Mouse (Mus musculus): Measurements from ENCODE around the gene Pacrg. TPM values are rescaled to one million over a fixed set of nuclear protein-coding genes. Genes with fewer than 3 reads are reported as not detected.

Pacrg gene
- polyA plus RNA-seq, 1 experiment from 2014 or later: 18.4 TPM

DNA sequence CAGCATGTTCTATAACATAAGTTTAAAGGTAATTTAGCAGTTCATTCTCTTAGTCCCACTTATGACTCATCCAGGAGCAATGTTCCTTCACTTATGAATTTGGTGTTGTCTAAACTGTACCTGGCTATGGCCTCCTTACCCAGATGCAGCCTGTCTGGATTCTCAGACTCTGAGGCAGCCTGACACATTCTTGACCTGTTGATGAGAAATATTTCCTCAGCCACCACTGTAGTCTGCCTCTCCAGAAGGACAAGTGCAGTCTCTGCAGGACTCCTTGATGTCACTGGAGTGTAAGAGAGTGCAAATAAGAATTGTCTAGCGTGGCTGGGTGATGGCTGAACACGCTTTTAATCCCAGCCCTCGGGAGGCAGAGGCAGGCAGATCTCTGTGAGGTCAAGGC is 373.0 kb downstream of the Pacrg start:
- Histone ChIP-seq H3K4me3 (ENCODE audit: low read depth, low read length) (no peak overlapping the region), H3K36me3 (ENCODE audit: control insufficient read depth, insufficient read depth, low read length) (no peaks in the 10 kb centered on the region), H3K9ac (replicated peaks; ENCODE audit: low read depth, low read length) (no peak overlapping the region), H3K9me3 (ENCODE audit: control insufficient read depth, low read length) (no peaks in the 10 kb centered on the region), H3K4me1 (ENCODE audit: control insufficient read depth, insufficient read depth, low read length) (no peaks in the 10 kb centered on the region), H3K4me2 (ENCODE audit: low read depth, low read length) (no peak overlapping the region), H3K27me3 (ENCODE audit: control insufficient read depth, insufficient read depth, low read length) (no peaks in the 10 kb centered on the region), H3K27ac (ENCODE audit: low read depth, low read length) (no peak overlapping the region)
- WGBS: 88% methylated on average over 3 of the region's 3 CpGs
- no peak for ATAC-seq (ENCODE audit: low read depth)

DNA sequence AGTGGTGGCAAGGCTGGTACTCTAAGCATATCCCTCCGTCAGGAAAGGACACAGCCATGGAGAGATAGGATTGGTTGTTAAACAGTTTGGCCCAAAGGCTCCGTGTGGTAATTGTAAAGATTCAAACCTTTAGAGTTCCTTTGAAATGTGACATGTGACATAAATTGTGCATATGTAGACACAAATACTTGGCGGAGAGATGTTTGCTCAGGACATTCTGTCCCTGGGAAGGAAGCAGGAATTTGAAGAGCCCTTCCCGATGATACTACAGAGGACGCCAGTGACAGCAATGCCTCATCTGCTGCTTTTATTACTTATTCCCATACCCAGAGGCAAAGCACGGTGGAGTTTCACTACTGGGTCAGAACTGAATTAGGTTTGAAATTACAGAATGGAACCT is 374.6 kb downstream of the Pacrg start:
- H3K27me3 ChIP-seq (ENCODE audit: control insufficient read depth, insufficient read depth, low read length): no peaks in the 10 kb centered on the region
- H3K4me1 ChIP-seq (ENCODE audit: control insufficient read depth, insufficient read depth, low read length): no peaks in the 10 kb centered on the region
- 80% methylated on average over 6 of the region's 6 CpGs for WGBS
- H3K9ac ChIP-seq (replicated peaks; ENCODE audit: low read depth, low read length): no peak overlapping the region
- H3K4me3 ChIP-seq (ENCODE audit: low read depth, low read length): no peak overlapping the region
- no peak for ATAC-seq (ENCODE audit: low read depth)
- H3K36me3 ChIP-seq (ENCODE audit: control insufficient read depth, insufficient read depth, low read length): no peaks in the 10 kb centered on the region
- no peak overlapping the region for H3K27ac ChIP-seq (ENCODE audit: low read depth, low read length)
- no peaks in the 10 kb centered on the region for H3K9me3 ChIP-seq (ENCODE audit: control insufficient read depth, low read length)
- no peak overlapping the region for H3K4me2 ChIP-seq (ENCODE audit: low read depth, low read length)

DNA sequence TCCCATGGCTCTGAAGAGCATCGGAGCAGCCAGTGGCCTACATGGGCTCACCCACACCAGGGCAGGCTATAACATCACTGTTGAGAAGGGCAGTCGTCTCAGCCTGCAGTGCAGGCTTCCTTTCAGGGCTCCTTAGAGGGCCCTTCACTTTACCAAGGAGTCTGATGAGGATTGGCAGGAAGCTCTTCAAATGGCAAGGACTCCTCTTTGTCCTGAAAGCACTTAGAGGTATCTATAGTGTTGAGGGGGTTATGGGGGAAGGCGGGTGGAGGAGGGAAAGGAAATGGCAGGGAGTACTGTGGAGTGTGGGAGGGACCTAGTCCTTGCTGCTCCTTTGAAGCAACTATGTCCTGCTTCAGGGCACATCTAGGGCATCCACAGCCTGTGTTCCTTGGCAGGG is 375.4 kb downstream of the Pacrg start:
- no peak for ATAC-seq (ENCODE audit: low read depth)
- Histone ChIP-seq H3K27me3 (ENCODE audit: control insufficient read depth, insufficient read depth, low read length) (no peaks in the 10 kb centered on the region), H3K4me2 (ENCODE audit: low read depth, low read length) (no peak overlapping the region), H3K9ac (replicated peaks; ENCODE audit: low read depth, low read length) (no peak overlapping the region), H3K4me1 (ENCODE audit: control insufficient read depth, insufficient read depth, low read length) (no peaks in the 10 kb centered on the region), H3K9me3 (ENCODE audit: control insufficient read depth, low read length) (no peaks in the 10 kb centered on the region), H3K4me3 (ENCODE audit: low read depth, low read length) (no peak overlapping the region), H3K27ac (ENCODE audit: low read depth, low read length) (no peak overlapping the region), H3K36me3 (ENCODE audit: control insufficient read depth, insufficient read depth, low read length) (no peaks in the 10 kb centered on the region)
- 52% methylated on average over 3 of the region's 3 CpGs for WGBS

DNA sequence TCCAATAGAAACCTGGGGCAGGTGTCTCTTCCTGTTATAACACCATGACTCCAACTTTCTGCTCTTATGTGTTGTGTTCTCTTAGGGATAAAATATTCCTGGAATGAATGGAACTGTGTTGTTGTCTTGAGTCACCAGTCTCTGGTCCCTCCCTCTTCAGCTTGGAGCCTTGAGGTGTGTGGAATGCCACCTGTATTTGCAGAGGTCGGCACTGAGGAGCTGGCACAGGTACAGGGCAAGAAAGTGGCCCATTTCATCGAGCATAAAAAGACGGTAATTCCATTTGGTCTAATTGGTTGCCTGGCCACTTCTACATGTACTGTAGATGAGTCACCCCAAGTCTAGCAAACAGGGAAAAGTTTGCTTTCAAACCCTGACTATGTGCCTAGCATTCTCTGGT is 376.5 kb downstream of the Pacrg start:
- no peaks in the 10 kb centered on the region for H3K9me3 ChIP-seq (ENCODE audit: control insufficient read depth, low read length)
- 92% methylated on average over 3 of the region's 3 CpGs for WGBS
- H3K27me3 ChIP-seq (ENCODE audit: control insufficient read depth, insufficient read depth, low read length): no peaks in the 10 kb centered on the region
- H3K36me3 ChIP-seq (ENCODE audit: control insufficient read depth, insufficient read depth, low read length): no peaks in the 10 kb centered on the region
- no peak overlapping the region for H3K9ac ChIP-seq (replicated peaks; ENCODE audit: low read depth, low read length)
- ATAC-seq (ENCODE audit: low read depth): no peak
- no peaks in the 10 kb centered on the region for H3K4me1 ChIP-seq (ENCODE audit: control insufficient read depth, insufficient read depth, low read length)
- H3K4me3 ChIP-seq (ENCODE audit: low read depth, low read length): no peak overlapping the region
- no peak overlapping the region for H3K27ac ChIP-seq (ENCODE audit: low read depth, low read length)
- H3K4me2 ChIP-seq (ENCODE audit: low read depth, low read length): no peak overlapping the region

DNA sequence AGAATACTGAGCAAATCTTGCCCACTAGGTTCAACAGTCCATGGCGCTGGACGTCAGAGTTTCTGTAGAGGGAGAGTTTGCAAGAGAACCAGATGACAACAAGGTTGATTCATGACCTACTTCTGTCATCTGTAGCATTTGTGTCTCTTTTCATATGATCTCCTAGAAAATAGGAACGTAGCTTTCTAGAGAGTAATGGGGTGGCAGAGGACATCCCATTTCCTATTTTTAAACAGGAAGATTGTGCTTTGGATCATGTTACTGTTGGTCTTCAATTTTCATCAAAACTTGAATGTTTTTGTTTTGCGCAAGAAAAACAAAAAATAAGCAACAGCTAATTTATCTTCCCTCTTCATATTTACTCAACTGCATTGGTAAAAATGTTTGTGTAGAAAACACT is 379.2 kb downstream of the Pacrg start:
- no peaks in the 10 kb centered on the region for H3K27me3 ChIP-seq (ENCODE audit: control insufficient read depth, insufficient read depth, low read length)
- no peak overlapping the region for H3K4me3 ChIP-seq (ENCODE audit: low read depth, low read length)
- peaks cover 6% of the 10 kb centered on the region; the same call in 1 of the 2 replicates for H3K4me1 ChIP-seq (ENCODE audit: control insufficient read depth, insufficient read depth, low read length)
- ATAC-seq (ENCODE audit: low read depth): no peak
- H3K9ac ChIP-seq (replicated peaks; ENCODE audit: low read depth, low read length): no peak overlapping the region
- H3K27ac ChIP-seq (ENCODE audit: low read depth, low read length): no peak overlapping the region
- no peaks in the 10 kb centered on the region for H3K36me3 ChIP-seq (ENCODE audit: control insufficient read depth, insufficient read depth, low read length)
- no peak overlapping the region for H3K4me2 ChIP-seq (ENCODE audit: low read depth, low read length)
- no peaks in the 10 kb centered on the region for H3K9me3 ChIP-seq (ENCODE audit: control insufficient read depth, low read length)
- 90% methylated on average over 4 of the region's 4 CpGs for WGBS

DNA sequence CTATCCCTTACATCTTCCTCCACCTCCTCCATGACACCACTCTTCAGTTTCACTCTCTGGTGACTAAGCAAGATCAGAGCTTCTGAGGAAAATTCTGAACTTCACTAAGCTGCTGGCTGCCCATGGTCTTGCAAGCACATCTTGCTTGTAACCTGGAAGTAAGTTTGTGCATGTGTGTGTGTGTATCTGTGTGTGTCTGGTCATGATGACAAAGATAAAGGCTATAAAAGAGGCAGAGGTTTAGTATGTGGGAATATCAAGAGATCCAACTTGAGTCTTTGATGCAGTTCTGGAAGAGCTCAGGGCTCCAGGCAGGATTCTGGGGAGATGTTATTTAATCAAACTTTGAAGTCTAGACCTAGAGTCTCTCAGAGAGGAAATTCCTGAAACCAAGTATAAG is 381.4 kb downstream of the Pacrg start:
- no peaks in the 10 kb centered on the region for H3K27me3 ChIP-seq (ENCODE audit: control insufficient read depth, insufficient read depth, low read length)
- H3K9me3 ChIP-seq (ENCODE audit: control insufficient read depth, low read length): no peaks in the 10 kb centered on the region
- no peaks in the 10 kb centered on the region for H3K36me3 ChIP-seq (ENCODE audit: control insufficient read depth, insufficient read depth, low read length)
- H3K9ac ChIP-seq (replicated peaks; ENCODE audit: low read depth, low read length): no peak overlapping the region
- H3K4me3 ChIP-seq (ENCODE audit: low read depth, low read length): no peak overlapping the region
- H3K4me1 ChIP-seq (ENCODE audit: control insufficient read depth, insufficient read depth, low read length): peaks cover 6% of the 10 kb centered on the region; the same call in 1 of the 2 replicates
- no peak overlapping the region for H3K4me2 ChIP-seq (ENCODE audit: low read depth, low read length)
- ATAC-seq (ENCODE audit: low read depth): no peak
- H3K27ac ChIP-seq (ENCODE audit: low read depth, low read length): no peak overlapping the region

DNA sequence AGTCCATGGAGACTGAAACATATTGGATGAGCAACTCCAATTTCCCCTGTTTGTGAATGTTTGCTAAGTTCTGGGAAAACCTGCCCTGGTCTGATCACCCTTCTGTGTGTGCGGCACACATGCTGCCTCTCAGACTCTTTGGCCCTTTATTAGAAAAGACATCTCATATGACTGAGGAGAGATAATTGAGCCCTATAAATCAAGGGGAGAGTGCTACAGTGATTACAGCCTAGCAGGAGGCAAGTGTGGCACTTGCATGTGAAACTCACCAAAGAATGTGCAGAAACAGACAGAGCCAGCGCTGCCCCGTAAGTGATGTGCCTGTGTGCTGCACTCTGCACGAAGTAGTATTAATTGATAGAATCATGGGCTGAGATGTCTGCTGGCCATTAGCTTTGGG is 383.7 kb downstream of the Pacrg start:
- Histone ChIP-seq H3K27me3 (ENCODE audit: control insufficient read depth, insufficient read depth, low read length) (no peaks in the 10 kb centered on the region), H3K4me1 (ENCODE audit: control insufficient read depth, insufficient read depth, low read length) (peaks cover 9% of the 10 kb centered on the region; the same call in 1 of the 2 replicates), H3K4me2 (ENCODE audit: low read depth, low read length) (no peak overlapping the region), H3K9ac (replicated peaks; ENCODE audit: low read depth, low read length) (no peak overlapping the region), H3K4me3 (ENCODE audit: low read depth, low read length) (no peak overlapping the region), H3K9me3 (ENCODE audit: control insufficient read depth, low read length) (no peaks in the 10 kb centered on the region), H3K27ac (ENCODE audit: low read depth, low read length) (no peak overlapping the region), H3K36me3 (ENCODE audit: control insufficient read depth, insufficient read depth, low read length) (no peaks in the 10 kb centered on the region)
- ATAC-seq (ENCODE audit: low read depth): peak; percentile 77; the same call in 1 of the 2 replicates
- 45% methylated on average over 4 of the region's 4 CpGs for WGBS

DNA sequence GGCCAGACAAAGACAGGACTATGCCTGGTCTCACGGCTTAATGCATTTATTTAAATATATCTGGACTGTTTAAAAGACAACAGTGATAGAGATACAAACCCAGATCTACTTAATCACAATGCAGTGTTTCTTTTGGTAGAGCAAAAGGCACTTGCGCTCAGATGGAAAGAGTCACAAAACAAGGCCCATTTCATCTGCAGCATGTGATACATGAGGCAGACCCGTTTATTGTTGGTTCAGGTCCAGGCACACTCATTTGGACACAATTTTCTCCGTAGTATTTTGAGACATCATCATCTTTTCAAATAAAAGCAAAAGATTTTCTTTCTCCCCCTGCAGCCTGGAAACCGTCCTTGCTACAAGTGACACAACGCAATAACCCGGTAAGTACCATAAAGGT is 384.1 kb downstream of the Pacrg start:
- ATAC-seq (ENCODE audit: low read depth): peak; percentile 10; the same call in 1 of the 2 replicates
- 70% methylated on average over 7 of the region's 7 CpGs for WGBS

DNA sequence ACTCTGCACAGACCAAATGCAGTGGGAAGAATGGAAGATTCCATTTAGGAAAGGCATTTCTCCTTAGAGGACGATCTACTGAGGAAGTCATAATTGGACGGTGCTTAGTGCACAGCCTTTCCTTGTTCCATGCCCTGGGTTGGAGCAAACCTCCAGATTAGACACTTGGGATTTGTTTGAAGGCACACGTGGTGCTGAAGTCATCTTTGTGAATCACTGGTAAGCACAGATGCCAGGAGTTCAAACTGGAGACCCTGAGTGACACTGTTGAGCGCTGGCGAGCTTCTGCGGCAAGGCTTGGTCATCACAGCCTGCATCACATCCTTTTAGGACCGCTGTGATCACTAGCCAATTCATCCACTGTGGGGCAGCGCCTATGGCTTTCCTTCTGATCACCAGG is 385.7 kb downstream of the Pacrg start:
- Histone ChIP-seq H3K9ac (replicated peaks; ENCODE audit: low read depth, low read length) (no peak overlapping the region), H3K27me3 (ENCODE audit: control insufficient read depth, insufficient read depth, low read length) (no peaks in the 10 kb centered on the region), H3K4me3 (ENCODE audit: low read depth, low read length) (no peak overlapping the region), H3K4me2 (ENCODE audit: low read depth, low read length) (no peak overlapping the region), H3K4me1 (ENCODE audit: control insufficient read depth, insufficient read depth, low read length) (peaks cover 14% of the 10 kb centered on the region; the same call in 1 of the 2 replicates), H3K36me3 (ENCODE audit: control insufficient read depth, insufficient read depth, low read length) (no peaks in the 10 kb centered on the region), H3K27ac (ENCODE audit: low read depth, low read length) (no peak overlapping the region), H3K9me3 (ENCODE audit: control insufficient read depth, low read length) (no peaks in the 10 kb centered on the region)
- no peak for ATAC-seq (ENCODE audit: low read depth)
- 88% methylated on average over 8 of the region's 8 CpGs for WGBS

More for the DNA sequence above, 384.1 kb downstream of the Pacrg start:
- no peak overlapping the region for H3K9ac ChIP-seq (replicated peaks; ENCODE audit: low read depth, low read length)
- no peak overlapping the region for H3K27ac ChIP-seq (ENCODE audit: low read depth, low read length)
- H3K9me3 ChIP-seq (ENCODE audit: control insufficient read depth, low read length): no peaks in the 10 kb centered on the region
- H3K4me2 ChIP-seq (ENCODE audit: low read depth, low read length): no peak overlapping the region
- H3K27me3 ChIP-seq (ENCODE audit: control insufficient read depth, insufficient read depth, low read length): no peaks in the 10 kb centered on the region
- H3K4me1 ChIP-seq (ENCODE audit: control insufficient read depth, insufficient read depth, low read length): peaks cover 9% of the 10 kb centered on the region; the same call in 1 of the 2 replicates
- H3K36me3 ChIP-seq (ENCODE audit: control insufficient read depth, insufficient read depth, low read length): no peaks in the 10 kb centered on the region
- H3K4me3 ChIP-seq (ENCODE audit: low read depth, low read length): no peak overlapping the region

DNA sequence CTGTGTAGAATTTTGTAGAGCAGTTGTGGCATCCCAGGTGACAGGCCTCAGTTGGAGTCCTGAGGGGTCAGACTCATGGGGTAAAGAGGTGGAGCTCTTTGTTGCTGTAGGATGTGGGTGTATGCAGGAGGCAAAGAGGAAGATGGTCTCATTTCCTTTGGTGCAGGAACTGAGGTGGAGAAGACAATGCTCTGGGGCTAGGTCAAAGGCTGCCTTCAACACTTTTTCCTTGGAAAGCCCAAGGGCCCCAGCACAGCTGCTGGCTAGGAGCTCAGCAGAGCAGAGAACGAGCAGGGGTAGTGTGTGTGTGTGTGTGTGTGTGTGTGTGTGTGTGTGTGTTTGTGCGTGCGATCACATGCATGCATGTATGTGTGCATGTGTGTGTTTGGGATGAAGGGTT is 387.3 kb downstream of the Pacrg start:
- no peak overlapping the region for H3K4me3 ChIP-seq (ENCODE audit: low read depth, low read length)
- H3K4me1 ChIP-seq (ENCODE audit: control insufficient read depth, insufficient read depth, low read length): peaks cover 14% of the 10 kb centered on the region; the same call in 1 of the 2 replicates
- no peak overlapping the region for H3K27ac ChIP-seq (ENCODE audit: low read depth, low read length)
- no peak for ATAC-seq (ENCODE audit: low read depth)
- H3K9ac ChIP-seq (replicated peaks; ENCODE audit: low read depth, low read length): no peak overlapping the region
- no peaks in the 10 kb centered on the region for H3K36me3 ChIP-seq (ENCODE audit: control insufficient read depth, insufficient read depth, low read length)
- no peaks in the 10 kb centered on the region for H3K9me3 ChIP-seq (ENCODE audit: control insufficient read depth, low read length)
- H3K27me3 ChIP-seq (ENCODE audit: control insufficient read depth, insufficient read depth, low read length): no peaks in the 10 kb centered on the region
- H3K4me2 ChIP-seq (ENCODE audit: low read depth, low read length): no peak overlapping the region
- 83% methylated on average over 3 of the region's 3 CpGs for WGBS
